Comparison of ENCODE assay signal across 15 mouse cellular contexts in genomic region chr16:87610556-87611295, GRCm38 (mm10). TPM values are rescaled to one million over a fixed set of nuclear protein-coding genes. Genes with fewer than 3 reads are reported as not detected.
DNase-seq lines count a peak whose midpoint lies in the region; ATAC-seq and TF ChIP-seq lines count a peak whose summit lies in the region.
"Had no signal": no experiment of that assay in that cellular context is flagged by ENCODE, and none has a peak within 500 bp of the region (broad histone marks: within the 10 kb centered on the region; RNA-seq: fewer than 3 reads in every experiment).

No protein-coding gene starts in this region.

- WGBS in intestine, embryonic 14.5 days, result 73% methylated on average over 21 of the region's 21 CpGs
- WGBS in intestine, embryonic 15.5 days, result 73% methylated on average over 21 of the region's 21 CpGs
- WGBS in lung, postnatal 0 days, result 67% methylated on average over 21 of the region's 21 CpGs

- no peaks in the 10 kb centered on the region for H3K27me3 ChIP-seq in intestine, embryonic 14.5 days (replicated peaks; ENCODE audit: control insufficient read depth, insufficient read depth, low read length)
- no peaks in the 10 kb centered on the region for H3K27me3 ChIP-seq in intestine, embryonic 15.5 days (replicated peaks)
- H3K27me3 ChIP-seq in lung, postnatal 0 days (replicated peaks; ENCODE audit: insufficient read depth, low read length), result no peaks in the 10 kb centered on the region
- H3K27me3 ChIP-seq: embryonic facial prominence, embryonic 13.5 days; forebrain, embryonic 12.5 days; hindbrain, embryonic 13.5 days; midbrain, embryonic 12.5 days; neural tube, embryonic 13.5 days had no signal

- TF ChIP-seq EP300 in lung, postnatal 0 days (IDR thresholded peaks at IDR 0.05), result no peak

- no peak overlapping the region for H3K9ac ChIP-seq in intestine, embryonic 14.5 days (ENCODE audit: low read length)
- H3K9ac ChIP-seq in intestine, embryonic 15.5 days, result no peak overlapping the region
- H3K9ac ChIP-seq in lung, postnatal 0 days (replicated peaks; ENCODE audit: low read depth), result no peak overlapping the region
- H3K9ac ChIP-seq: embryonic facial prominence, embryonic 13.5 days; forebrain, embryonic 12.5 days; hindbrain, embryonic 13.5 days; midbrain, embryonic 12.5 days; neural tube, embryonic 13.5 days had no signal

- no peak overlapping the region for H3K4me3 ChIP-seq in intestine, embryonic 14.5 days (ENCODE audit: low read depth, low read length)
- H3K4me3 ChIP-seq in intestine, embryonic 15.5 days (replicated peaks), result no peak overlapping the region
- no peak overlapping the region for H3K4me3 ChIP-seq in lung, postnatal 0 days (ENCODE audit: low read depth, low read length)
- H3K4me3 ChIP-seq: embryonic facial prominence, embryonic 13.5 days; forebrain, embryonic 12.5 days; hindbrain, embryonic 13.5 days; midbrain, embryonic 12.5 days; neural tube, embryonic 13.5 days had no signal

- H3K9me3 ChIP-seq in intestine, embryonic 14.5 days (ENCODE audit: control insufficient read depth, low read length), result no peaks in the 10 kb centered on the region
- no peaks in the 10 kb centered on the region for H3K9me3 ChIP-seq in intestine, embryonic 15.5 days
- no peaks in the 10 kb centered on the region for H3K9me3 ChIP-seq in lung, postnatal 0 days (ENCODE audit: low read length)
- H3K9me3 ChIP-seq: embryonic facial prominence, embryonic 13.5 days; forebrain, embryonic 12.5 days; hindbrain, embryonic 13.5 days; midbrain, embryonic 12.5 days; neural tube, embryonic 13.5 days had no signal

- no peak overlapping the region for H3K4me2 ChIP-seq in intestine, embryonic 14.5 days (ENCODE audit: low read length)
- H3K4me2 ChIP-seq in intestine, embryonic 15.5 days (replicated peaks), result no peak overlapping the region
- peak overlapping the region; percentile 37 for H3K4me2 ChIP-seq in lung, postnatal 0 days (replicated peaks; ENCODE audit: low read depth, low read length)
- H3K4me2 ChIP-seq: embryonic facial prominence, embryonic 13.5 days; forebrain, embryonic 12.5 days; hindbrain, embryonic 13.5 days; midbrain, embryonic 12.5 days; neural tube, embryonic 13.5 days had no signal

- no peaks in the 10 kb centered on the region for H3K36me3 ChIP-seq in intestine, embryonic 14.5 days (ENCODE audit: control insufficient read depth, insufficient read depth, low read length)
- no peaks in the 10 kb centered on the region for H3K36me3 ChIP-seq in intestine, embryonic 15.5 days
- H3K36me3 ChIP-seq in lung, postnatal 0 days (ENCODE audit: insufficient read depth, low read length), result no peaks in the 10 kb centered on the region
- H3K36me3 ChIP-seq: embryonic facial prominence, embryonic 13.5 days; forebrain, embryonic 12.5 days; hindbrain, embryonic 13.5 days; midbrain, embryonic 12.5 days; neural tube, embryonic 13.5 days had no signal

- peak; percentile 18 for DNase-seq in adrenal gland, adult 2 months
- DNase-seq in adrenal gland, postnatal 25 days, result no peak
- DNase-seq in intestine, embryonic 14.5 days (ENCODE audit: low spot score), result peak; percentile 49
- no peak for DNase-seq in lung, postnatal 0 days (ENCODE audit: low spot score)
- DNase-seq in lung, adult 18-20 months, result no peak
- DNase-seq in induced T-regulatory cell, adult 2 months (ENCODE audit: low read depth), result peak; percentile 12
- no peak for DNase-seq in neural tube, embryonic 10.5 days (ENCODE audit: extremely low spot score, low spot score)
- DNase-seq: cerebellum, postnatal 25 days; retina, postnatal 1 day had no signal

- TF ChIP-seq CTCF in lung, postnatal 0 days (IDR thresholded peaks at IDR 0.05), result no peak

- H3K4me1 ChIP-seq in intestine, embryonic 14.5 days (replicated peaks; ENCODE audit: control insufficient read depth, insufficient read depth, low read length), result no peaks in the 10 kb centered on the region
- H3K4me1 ChIP-seq in intestine, embryonic 15.5 days (replicated peaks), result no peaks in the 10 kb centered on the region; the same call in 1 of the 2 replicates
- H3K4me1 ChIP-seq in lung, postnatal 0 days (ENCODE audit: insufficient read depth, low read depth, low read length), result peaks cover 10% of the 10 kb centered on the region; the same call in 1 of the 2 replicates
- H3K4me1 ChIP-seq: embryonic facial prominence, embryonic 13.5 days; forebrain, embryonic 12.5 days; hindbrain, embryonic 13.5 days; midbrain, embryonic 12.5 days; neural tube, embryonic 13.5 days had no signal

- no peak for ATAC-seq in intestine, embryonic 14.5 days (replicated peaks; ENCODE audit: low FRiP score, low TSS enrichment, low read depth)
- ATAC-seq in intestine, embryonic 15.5 days, result no peak
- ATAC-seq in lung, postnatal 0 days, result no peak

- no peak overlapping the region for H3K27ac ChIP-seq in intestine, embryonic 14.5 days (ENCODE audit: low read depth)
- H3K27ac ChIP-seq in intestine, embryonic 15.5 days, result no peak overlapping the region
- H3K27ac ChIP-seq in lung, postnatal 0 days (ENCODE audit: low read length), result no peak overlapping the region
- H3K27ac ChIP-seq: embryonic facial prominence, embryonic 13.5 days; forebrain, embryonic 12.5 days; hindbrain, embryonic 13.5 days; midbrain, embryonic 12.5 days; neural tube, embryonic 13.5 days had no signal

RNA-seq across cellular contexts. Expression of gene Map3k7cl, which starts 57.6 kb away (rescaled TPM):
- 1 to 10 TPM in 1 of 2 experiments, under 1 TPM in 1; 0.72 to 1.4 TPM for total RNA-seq in adrenal gland, adult 2 months (2021)
- polyA plus RNA-seq in adrenal gland, adult 2 months (2012; rRNA removed), result 0.69 and 0.89 TPM in 2 replicates
- 0.57 and 0.82 TPM in 2 replicates for total RNA-seq in adrenal gland, postnatal 25 days (2021)
- polyA plus RNA-seq in intestine, embryonic 14.5 days (2014; fragmentation: Nextera tagmentation; extraction: Ambion mirVana), result 0.28 and 0.35 TPM in 2 replicates
- 0.53 and 0.62 TPM in 2 replicates for polyA plus RNA-seq in intestine, embryonic 15.5 days (2015; fragmentation: Nextera tagmentation; extraction: Ambion mirVana)
- 0.37 and 0.38 TPM in 2 replicates for polyA plus RNA-seq in lung, postnatal 0 days (2015; fragmentation: Nextera tagmentation; extraction: Ambion mirVana)
- polyA plus RNA-seq: embryonic facial prominence, embryonic 13.5 days; forebrain, embryonic 12.5 days; midbrain, embryonic 12.5 days; neural tube, embryonic 13.5 days had no signal

Comparison
In these comparisons a context has a peak if more than half of its experiments do, and no peak if none do; other contexts are left out.
1. DNase-seq: peak in adrenal gland, adult 2 months (single experiment), intestine, embryonic 14.5 days (single experiment) and induced T-regulatory cell, adult 2 months (single experiment); none in adrenal gland, postnatal 25 days (single experiment), lung, postnatal 0 days (single experiment), lung, adult 18-20 months (0 of 2) and neural tube, embryonic 10.5 days (single experiment).